Mouse (Mus musculus): ENCODE measurements at regions not wholly inside any gene's neighbourhood (a gene's known extent, or its start where the extent isn't known, plus 50 kb on each side); places are given as distances from the start of the nearest gene placed in this dataset.

DNA sequence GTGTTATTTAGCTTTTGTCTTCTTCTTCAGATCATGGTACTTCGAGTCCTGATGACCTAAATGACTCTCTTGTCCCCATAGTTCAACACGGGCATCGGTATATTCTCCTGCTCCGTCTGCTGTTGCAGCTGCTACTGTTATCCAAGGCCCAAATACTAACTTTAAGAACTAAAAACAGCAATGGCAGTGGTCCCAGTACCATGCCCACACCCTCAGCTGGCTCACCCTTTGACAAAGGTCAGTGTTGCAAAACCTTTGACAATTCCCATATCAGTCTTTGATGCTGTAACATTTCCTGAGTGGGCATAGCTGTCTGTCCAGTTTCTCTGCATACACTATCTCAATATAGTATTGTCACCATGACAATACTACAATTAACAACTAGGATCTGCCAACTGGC lies 96.8 kb upstream of the Cpeb2 start:
- DNase-seq (ENCODE audit: low spot score in 2 of 2) = no peak

DNA sequence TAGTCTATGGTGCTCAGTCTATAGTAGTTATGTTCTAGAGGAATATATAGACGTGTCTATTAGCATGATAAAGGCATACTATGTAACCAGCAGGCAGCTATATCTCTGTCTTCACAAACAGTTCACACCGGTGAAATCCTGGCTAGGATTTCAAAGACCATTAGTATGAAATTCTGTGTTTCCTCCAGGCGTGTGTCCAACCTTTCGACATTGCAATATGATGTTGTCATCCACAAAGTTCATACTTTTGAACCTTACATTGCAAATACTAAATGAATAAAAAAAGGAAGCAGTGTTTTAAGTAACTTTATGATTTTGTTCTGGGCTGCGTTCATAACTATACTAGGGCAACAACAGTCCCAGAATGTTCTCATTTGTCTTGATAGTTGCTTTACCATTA lies 95.2 kb upstream of the Cpeb2 start:
- DNase-seq (ENCODE audit: low spot score in 2 of 2) = no peak

DNA sequence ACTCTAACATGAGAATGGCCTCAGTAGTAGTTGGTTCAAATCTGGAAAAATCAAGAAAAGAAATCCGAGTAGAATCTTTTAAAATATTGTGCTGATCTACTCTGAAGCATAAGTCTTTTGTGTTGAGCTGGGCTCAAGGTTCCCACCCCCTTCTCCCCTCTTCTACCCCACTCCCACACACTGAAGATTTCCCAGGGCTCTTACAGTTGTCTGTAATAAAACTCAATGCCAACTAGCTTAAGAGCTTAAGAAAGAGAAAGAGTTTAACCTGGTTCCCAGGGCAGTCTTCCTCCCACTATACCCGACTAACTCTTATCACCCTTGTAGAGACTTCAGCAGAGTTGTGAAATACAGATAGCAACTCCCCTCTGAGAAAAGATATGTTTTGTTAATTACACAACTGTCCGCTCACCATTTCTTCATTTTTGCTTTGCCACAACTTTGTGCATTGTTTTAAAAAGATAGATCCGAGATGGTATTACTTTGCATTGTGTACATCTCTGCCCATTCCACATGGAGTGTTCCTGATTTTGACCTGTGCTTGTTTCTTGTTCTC lies 94.0 kb upstream of the Cpeb2 start:
- no peak for DNase-seq (ENCODE audit: low spot score in 2 of 2)

DNA sequence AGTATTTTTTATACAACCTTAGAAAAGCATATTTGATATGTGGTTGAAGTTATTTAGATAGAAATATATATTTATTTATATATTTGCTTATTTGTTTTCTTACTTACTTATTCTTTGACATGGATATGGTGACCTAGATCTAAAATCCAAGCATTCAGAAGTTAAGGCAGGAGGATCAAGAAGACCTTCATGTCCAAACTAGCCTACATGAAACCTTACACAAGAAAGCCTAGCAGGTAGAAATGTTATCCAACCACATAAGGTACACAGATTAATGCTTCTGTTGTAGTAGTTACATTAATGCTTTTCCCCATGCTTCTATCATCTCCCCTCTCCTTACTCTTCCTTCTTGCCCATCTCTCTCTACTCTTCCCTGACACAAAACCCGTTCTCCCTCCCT lies 93.2 kb upstream of the Cpeb2 start:
- DNase-seq (ENCODE audit: low spot score in 2 of 2) = no peak

DNA sequence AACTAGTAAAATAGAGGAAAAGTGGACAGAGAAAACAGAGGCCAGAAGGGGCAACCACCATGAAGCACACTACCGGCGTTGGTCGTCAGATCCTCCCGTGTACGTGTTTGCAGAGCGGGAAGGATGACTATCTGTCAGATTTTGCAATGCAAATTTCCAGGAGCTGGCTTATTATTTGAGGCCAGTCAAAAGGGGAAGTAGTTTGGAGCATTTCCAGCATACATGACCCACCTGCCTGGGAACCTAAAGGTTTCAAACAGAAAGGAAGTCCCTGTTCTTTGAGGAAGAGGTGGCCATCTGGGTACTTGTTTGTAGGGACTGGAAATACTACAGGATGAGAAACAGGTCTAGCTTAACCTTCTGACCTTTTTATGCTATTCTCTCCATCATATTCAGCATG lies 87.0 kb upstream of the Cpeb2 start:
- DNase-seq (ENCODE audit: low spot score in 2 of 2) = no peak

DNA sequence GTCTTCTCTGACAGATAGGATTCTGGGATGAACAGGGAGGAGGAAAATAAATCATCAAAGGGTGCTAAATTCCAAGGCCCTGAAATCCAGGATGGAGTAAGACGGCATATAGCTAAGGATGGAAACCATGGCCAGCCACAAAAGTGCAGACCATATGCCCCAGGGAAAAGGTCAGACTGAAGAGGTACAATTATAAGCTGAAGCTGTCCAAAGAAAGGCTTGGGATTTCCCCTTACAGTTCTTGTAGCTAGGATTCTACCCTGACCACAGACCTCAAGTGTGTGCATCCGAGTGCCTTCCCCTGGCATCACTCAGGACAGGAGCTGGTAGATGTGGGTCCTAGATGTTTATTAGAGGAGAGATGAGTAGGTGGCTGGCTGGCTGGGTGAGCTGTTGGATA lies 86.0 kb upstream of the Cpeb2 start:
- no peak for DNase-seq (ENCODE audit: low spot score in 2 of 2)

DNA sequence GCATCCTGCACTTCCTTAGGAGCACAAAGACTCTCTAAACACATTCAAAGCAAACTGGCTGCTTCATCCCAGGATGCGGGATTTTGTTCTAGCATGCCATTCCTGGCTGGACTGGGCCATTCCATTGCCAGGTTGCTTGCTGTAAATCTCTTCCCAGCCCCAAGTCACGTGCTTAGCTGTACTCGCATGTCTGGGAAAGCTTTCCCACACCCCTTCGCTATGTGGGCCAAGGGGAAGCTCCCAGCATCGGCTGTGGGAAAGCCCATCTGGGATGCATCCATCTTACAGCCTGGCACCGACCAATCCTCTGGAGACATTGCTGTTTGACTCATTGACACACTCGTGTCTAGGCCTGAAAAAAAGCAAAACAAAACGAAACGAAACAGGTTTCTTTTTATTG lies 84.5 kb upstream of the Cpeb2 start:
- DNase-seq (ENCODE audit: low spot score in 2 of 2) = no peak

DNA sequence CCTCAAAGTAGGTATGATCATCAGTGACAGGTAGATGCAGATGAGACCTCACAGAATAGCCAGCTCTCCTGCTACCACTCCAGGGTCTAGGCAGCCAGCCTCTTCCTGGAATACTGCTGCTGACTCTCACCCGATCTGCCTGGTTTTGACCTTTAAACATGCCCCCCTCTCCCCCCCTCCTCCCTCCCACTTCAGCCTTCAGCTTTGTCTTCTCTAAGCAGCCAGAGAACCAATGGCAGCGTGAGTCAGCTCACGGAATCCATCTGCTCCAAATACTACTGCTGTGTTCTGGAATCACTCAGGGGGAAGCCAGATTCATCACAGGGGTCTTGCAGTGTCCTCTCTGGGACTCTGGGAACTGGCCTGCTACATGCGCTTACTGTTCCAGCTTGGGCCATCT lies 83.4 kb upstream of the Cpeb2 start:
- DNase-seq (ENCODE audit: low spot score in 2 of 2) = no peak

DNA sequence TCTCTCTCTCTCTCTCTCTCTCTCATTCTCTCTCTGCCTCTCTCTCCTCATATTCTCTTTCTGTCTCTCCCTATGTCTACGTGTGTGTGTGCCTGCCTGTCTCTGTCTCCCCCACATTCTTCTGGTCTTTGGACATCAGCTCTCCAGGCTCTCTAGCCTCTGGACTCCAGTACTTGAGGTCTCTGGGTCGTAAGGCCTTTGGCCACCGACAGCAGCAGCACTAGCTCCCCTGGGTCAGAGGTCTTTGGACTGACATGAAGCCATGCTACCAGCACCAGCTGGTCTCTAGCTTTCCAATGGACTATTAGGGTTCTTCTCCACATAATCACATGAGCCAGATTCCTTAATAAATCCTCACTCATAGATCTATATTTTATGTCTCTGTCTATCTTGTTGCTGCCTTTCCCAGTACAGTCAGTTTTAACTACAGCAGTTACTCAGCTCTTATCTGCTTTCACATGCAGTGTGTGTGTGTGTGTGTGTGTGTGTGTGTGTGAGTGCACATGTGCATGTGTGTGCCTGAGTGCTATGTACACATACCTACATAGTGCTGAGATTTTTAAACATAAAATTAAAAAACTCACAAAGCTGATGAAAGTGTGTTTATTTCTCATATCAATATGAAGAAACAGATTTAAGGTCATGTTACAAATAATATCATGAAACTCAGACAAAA lies 81.7 kb upstream of the Cpeb2 start:
- DNase-seq (ENCODE audit: low spot score in 2 of 2) = no peak

DNA sequence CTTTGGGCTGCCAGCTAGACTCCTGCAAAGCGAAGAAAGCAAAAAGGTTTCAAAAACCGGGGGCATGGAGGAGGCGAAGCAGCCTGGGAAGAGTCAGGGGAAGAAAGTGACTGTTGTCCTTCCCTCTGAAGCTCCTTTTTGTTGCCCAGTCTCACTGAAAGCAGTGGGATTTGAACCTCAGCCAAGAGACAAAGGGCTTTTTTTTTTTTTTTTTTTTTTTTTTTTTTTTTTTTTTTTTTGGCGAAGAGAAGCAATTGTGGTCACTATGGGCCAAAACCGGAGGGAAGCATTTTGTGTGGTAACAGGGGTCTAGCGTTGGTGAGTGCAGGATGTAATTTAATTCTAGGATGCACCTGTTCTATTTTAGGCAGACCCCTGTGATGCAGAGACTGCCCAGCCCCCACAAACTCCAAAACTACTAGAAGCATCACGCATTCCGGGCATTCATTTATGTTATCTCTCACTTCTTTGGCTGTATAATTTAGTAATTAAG lies 80.8 kb upstream of the Cpeb2 start:
- no peak for DNase-seq (ENCODE audit: low spot score in 2 of 2)

DNA sequence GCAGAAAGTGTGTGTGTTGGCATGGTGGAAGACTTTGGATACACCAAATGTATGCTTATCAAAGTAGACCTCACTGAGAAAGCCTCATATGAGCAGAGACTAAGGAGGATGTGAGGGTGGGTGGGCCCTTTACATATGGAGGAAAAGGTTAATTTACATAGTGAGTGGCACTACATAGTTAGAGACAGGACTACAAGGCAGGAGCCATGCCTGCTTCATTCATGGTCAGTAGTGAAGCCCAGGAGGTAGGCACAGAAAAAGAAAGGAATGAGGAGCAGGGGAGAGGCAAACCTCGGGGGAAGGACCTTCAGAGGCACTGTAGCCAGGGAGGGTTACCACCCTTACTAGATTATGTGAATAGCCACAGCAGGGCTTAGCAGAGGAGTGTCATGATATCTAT lies 80.1 kb upstream of the Cpeb2 start:
- DNase-seq (ENCODE audit: low spot score in 2 of 2) = no peak

DNA sequence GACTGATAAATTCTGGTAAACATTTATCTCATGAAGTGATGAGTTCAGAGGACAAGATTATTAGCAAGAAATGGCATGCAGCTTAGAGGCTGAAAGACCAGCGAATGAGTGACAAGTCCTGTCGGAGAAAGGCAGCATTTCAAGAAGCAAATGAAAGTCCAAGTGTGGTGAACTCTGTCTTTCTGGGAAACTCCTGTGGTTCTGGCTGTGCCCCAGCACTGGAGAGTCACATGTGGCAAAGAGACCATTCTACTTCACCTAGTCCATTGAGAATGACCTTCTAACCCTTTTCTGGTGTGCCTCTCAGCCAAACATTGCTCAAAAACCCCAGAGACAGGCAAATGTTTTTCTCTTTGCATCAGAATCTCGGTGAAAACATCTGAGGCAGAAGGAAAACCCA lies 76.2 kb upstream of the Cpeb2 start:
- no peak for DNase-seq (ENCODE audit: low spot score in 2 of 2)

DNA sequence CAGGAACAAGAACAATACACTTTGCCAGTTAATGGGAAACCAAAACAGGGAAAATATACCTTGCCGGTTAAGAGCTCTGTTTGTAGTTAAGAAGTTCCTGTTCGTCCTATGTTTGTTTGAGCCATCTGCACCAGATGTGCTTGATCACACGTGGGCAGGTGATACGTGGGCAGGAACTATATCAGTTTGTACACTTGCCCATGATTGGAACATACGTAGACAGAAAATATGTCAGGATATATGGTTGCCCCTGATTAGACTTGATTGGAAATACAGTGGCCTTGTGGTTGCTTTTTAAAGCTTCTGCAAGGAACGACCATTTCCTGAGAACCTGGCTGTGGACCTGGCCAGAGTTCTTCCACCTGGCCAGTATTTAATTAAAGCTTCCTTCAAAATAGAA lies 72.8 kb upstream of the Cpeb2 start:
- no peak for DNase-seq (ENCODE audit: low spot score in 2 of 2)

DNA sequence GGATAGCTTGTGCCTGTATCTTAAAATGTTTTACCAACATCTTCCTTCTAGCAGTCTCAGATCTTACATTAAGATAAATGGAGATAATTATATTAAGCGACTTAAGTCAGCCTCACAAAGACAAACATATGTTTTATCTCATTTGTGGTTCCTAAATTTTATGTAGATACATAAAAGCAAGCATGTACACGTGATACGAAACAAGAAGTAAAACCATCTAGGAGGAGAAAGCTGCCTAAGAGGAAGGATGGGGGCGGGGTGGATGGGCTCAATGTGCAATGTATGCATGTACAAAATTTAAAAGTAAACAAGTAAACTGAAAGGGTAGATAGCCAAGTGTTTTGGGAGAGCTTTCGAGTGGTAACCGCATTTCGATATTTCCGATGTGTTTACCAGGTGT lies 51.5 kb upstream of the Cpeb2 start:
- no peak for DNase-seq (ENCODE audit: low spot score in 2 of 2)

Measured in left cerebral cortex, adult 9 months (tissue).